9 mouse cellular contexts compared by ENCODE assay signal in the genomic region with DNA sequence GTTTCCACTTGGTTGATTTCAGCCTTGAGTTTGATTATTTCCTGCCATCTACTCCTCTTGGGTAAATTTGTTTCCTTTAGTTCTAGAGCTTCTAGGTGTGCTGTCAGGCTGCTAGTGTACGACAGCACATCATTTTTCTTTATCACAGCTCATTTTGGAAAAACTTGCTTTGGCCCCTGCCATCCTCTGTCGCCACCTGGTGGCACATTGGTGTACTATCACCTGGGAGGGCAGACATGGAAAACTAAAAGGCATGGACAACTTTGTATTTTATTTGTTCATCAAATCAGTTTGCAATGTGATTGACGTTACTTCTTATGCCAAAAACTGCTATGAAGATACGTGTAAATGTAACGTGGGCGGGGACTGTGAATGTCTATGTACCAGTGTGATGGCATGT. TPM values are rescaled to one million over a fixed set of nuclear protein-coding genes. Genes with fewer than 3 reads are reported as not detected.
A peak's percentile ranks its signal among the peaks of the same experiment; 100 is the strongest.
DNase-seq lines count a peak whose midpoint lies in the region; ATAC-seq and TF ChIP-seq lines count a peak whose summit lies in the region.
"Had no signal": no experiment of that assay in that cellular context is flagged by ENCODE, and none has a peak within 500 bp of the region (broad histone marks: within the 10 kb centered on the region; RNA-seq: fewer than 3 reads in every experiment).

No protein-coding gene starts in this region.

- TF ChIP-seq POLR2A in cortical plate, adult 2 months (IDR thresholded peaks at IDR 0.05; ENCODE audit: extremely low read depth, insufficient read depth, low read length): no peak

- H3K4me3 ChIP-seq in cortical plate, adult 2 months (ENCODE audit: insufficient read depth, low read length): no peak overlapping the region
- H3K4me3 ChIP-seq: limb, embryonic 13.5 days had no signal

- no peak; the same call in 1 of the 2 replicates for ATAC-seq in granulocyte monocyte progenitor cell, adult 5-6 weeks (replicated peaks; ENCODE audit: poor library complexity, severe bottlenecking)

- no peak overlapping the region for H3K27ac ChIP-seq in cortical plate, adult 2 months (ENCODE audit: insufficient read depth, low read length)
- H3K27ac ChIP-seq: limb, embryonic 13.5 days had no signal

- H3K4me1 ChIP-seq in cortical plate, adult 2 months (ENCODE audit: control insufficient read depth, insufficient read depth, low read length): no peaks in the 10 kb centered on the region

- TF ChIP-seq CTCF in cortical plate, adult 2 months (IDR thresholded peaks at IDR 0.05; ENCODE audit: extremely low read depth, insufficient read depth, low read length): peak; percentile 92

- peak; percentile 20 for DNase-seq in kidney, adult 18-20 months
- DNase-seq in kidney, adult 11 months: no peak
- peak; percentile 44 for DNase-seq in CD4-positive helper T cell, adult 2 months (ENCODE audit: low read depth, low spot score)
- peak; percentile 33 for DNase-seq in R1 (ENCODE audit: low read depth, low spot score)
- peak; percentile 56 to 66 for DNase-seq in layer of hippocampus, postnatal 10 days (ENCODE audit: low spot score in 2 of 2)
- peak; percentile 32 for DNase-seq in retina, adult 2 months (ENCODE audit: low read depth, low spot score)

RNA-seq across cellular contexts. Expression of gene Perp, which starts 59.3 kb away (rescaled TPM):
- 5.7 and 6.6 TPM in 2 replicates for polyA plus RNA-seq in cortical plate, adult 2 months (2012; rRNA removed)
- 1 to 10 TPM; 4.5 to 4.6 TPM for total RNA-seq in layer of hippocampus, postnatal 10 days (2021)
- 0.88 and 2.6 TPM in 2 replicates for total RNA-seq in granulocyte monocyte progenitor cell, adult 5-6 weeks (2014; fragmentation: Nextera tagmentation)
- total RNA-seq in granulocyte monocyte progenitor cell, adult 5-6 weeks (2017): 2.0 and 2.7 TPM in 2 replicates
